Comparison of ENCODE assay signal across 8 mouse cellular contexts in the genomic region with DNA sequence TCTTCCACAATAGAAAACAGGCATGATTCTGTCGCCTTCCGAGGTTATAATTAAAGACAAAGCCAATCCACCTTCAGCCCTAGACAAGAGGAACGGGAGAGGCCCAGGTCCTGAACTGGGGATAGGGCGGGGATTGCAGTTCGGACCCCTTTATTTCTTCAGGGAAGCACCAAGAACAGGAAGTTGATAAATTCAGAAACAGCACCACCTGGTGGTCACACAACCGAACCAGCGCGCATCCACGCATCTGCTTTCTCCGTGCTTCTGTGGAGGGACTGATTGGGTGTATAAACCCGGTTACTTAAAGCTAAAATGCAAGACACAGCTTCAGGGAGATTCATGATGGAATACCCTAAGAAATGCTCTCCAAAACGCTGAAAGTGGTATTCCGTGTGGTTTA.
A peak's percentile ranks its signal among the peaks of the same experiment; 100 is the strongest.
DNase-seq lines count a peak whose midpoint lies in the region; ATAC-seq and TF ChIP-seq lines count a peak whose summit lies in the region.

No protein-coding gene starts in this region.

- DNase-seq in CD8-positive naive resting alpha-beta T cell, adult 2 months (ENCODE audit: low read depth in 2 of 2, low spot score in 2 of 2): peak; percentile 9 to 27
- peak; percentile 27 to 37 for DNase-seq in adrenal gland, postnatal 4 days (ENCODE audit: low spot score in 2 of 2)
- peak; percentile 79 for DNase-seq in embryonic facial prominence, embryonic 14.5 days (ENCODE audit: low spot score)
- DNase-seq in layer of hippocampus, adult 11-12 months (ENCODE audit: low spot score): peak; percentile 83
- DNase-seq in lung, adult 2 months: peak; percentile 40
- DNase-seq in retina, embryonic 14.5 days (ENCODE audit: low spot score): peak; percentile 92
- DNase-seq in thymus, postnatal 36 days: peak; percentile 42 to 58

- no peak for ATAC-seq in embryonic facial prominence, embryonic 14.5 days (ENCODE audit: low read depth)
- ATAC-seq in heart, embryonic 12.5 days (ENCODE audit: insufficient number of reproducible peaks, low FRiP score): no peak

- no peaks in the 10 kb centered on the region for H3K9me3 ChIP-seq in embryonic facial prominence, embryonic 14.5 days (ENCODE audit: control insufficient read depth, low read length)
- H3K9me3 ChIP-seq in heart, embryonic 12.5 days (replicated peaks): no peaks in the 10 kb centered on the region

- H3K4me1 ChIP-seq in embryonic facial prominence, embryonic 14.5 days (ENCODE audit: control insufficient read depth, insufficient read depth, low read length): no peaks in the 10 kb centered on the region
- no peaks in the 10 kb centered on the region for H3K4me1 ChIP-seq in heart, embryonic 12.5 days (replicated peaks)
- H3K4me1 ChIP-seq in lung, adult 2 months (ENCODE audit: control insufficient read depth, insufficient read depth, low read length): no peaks in the 10 kb centered on the region

- H3K4me2 ChIP-seq in embryonic facial prominence, embryonic 14.5 days (ENCODE audit: low read depth, low read length): no peak overlapping the region
- peak overlapping the region; percentile 36; the same call in 1 of the 2 replicates for H3K4me2 ChIP-seq in heart, embryonic 12.5 days

- no peak for TF ChIP-seq POLR2A in lung, adult 2 months (IDR thresholded peaks at IDR 0.05; ENCODE audit: borderline replicate concordance, extremely low read depth, low read depth, low read length)

- TF ChIP-seq CTCF in lung, adult 2 months (IDR thresholded peaks at IDR 0.05; ENCODE audit: insufficient read depth, low read length): peak; percentile 80

- 4% methylated on average over 13 of the region's 13 CpGs for WGBS in embryonic facial prominence, embryonic 14.5 days
- 9% methylated on average over 13 of the region's 13 CpGs for WGBS in heart, embryonic 12.5 days
- WGBS in lung, adult 2 months: 5% methylated on average over 13 of the region's 13 CpGs

- H3K27me3 ChIP-seq in embryonic facial prominence, embryonic 14.5 days (replicated peaks; ENCODE audit: control insufficient read depth, insufficient read depth, low read length): no peaks in the 10 kb centered on the region
- peaks cover 24% of the 10 kb centered on the region for H3K27me3 ChIP-seq in heart, embryonic 12.5 days (replicated peaks)

- H3K4me3 ChIP-seq in embryonic facial prominence, embryonic 14.5 days (ENCODE audit: low read depth, low read length): no peak overlapping the region
- H3K4me3 ChIP-seq in heart, embryonic 12.5 days: no peak overlapping the region
- no peak overlapping the region for H3K4me3 ChIP-seq in lung, adult 2 months (replicated peaks; ENCODE audit: extremely low read depth, low read depth, low read length)

- no peak overlapping the region for H3K9ac ChIP-seq in embryonic facial prominence, embryonic 14.5 days (ENCODE audit: low read depth, low read length)
- no peak overlapping the region for H3K9ac ChIP-seq in heart, embryonic 12.5 days

- H3K27ac ChIP-seq in embryonic facial prominence, embryonic 14.5 days (replicated peaks; ENCODE audit: low read depth, low read length): no peak overlapping the region
- H3K27ac ChIP-seq in heart, embryonic 12.5 days (ENCODE audit: poor library complexity, severe bottlenecking): no peak overlapping the region

- no peaks in the 10 kb centered on the region for H3K36me3 ChIP-seq in embryonic facial prominence, embryonic 14.5 days (ENCODE audit: control insufficient read depth, insufficient read depth, low read length)
- H3K36me3 ChIP-seq in heart, embryonic 12.5 days: no peaks in the 10 kb centered on the region

Comparison
In these comparisons a context has a peak if more than half of its experiments do, and no peak if none do; other contexts are left out.
1. DNase-seq: peak in every context shown above with its lines; median percentile 92 in retina, embryonic 14.5 days; 83 in layer of hippocampus, adult 11-12 months; 79 in embryonic facial prominence, embryonic 14.5 days; 50 in thymus, postnatal 36 days; 40 in lung, adult 2 months; 32 in adrenal gland, postnatal 4 days; 18 in CD8-positive naive resting alpha-beta T cell, adult 2 months.